Mouse (Mus musculus): ENCODE data around the gene Mymx. TPM values are rescaled to one million over a fixed set of nuclear protein-coding genes. Genes with fewer than 3 reads are reported as not detected.

Mymx gene
- polyA plus RNA-seq, 1 experiment from 2014 or later = not detected

DNA sequence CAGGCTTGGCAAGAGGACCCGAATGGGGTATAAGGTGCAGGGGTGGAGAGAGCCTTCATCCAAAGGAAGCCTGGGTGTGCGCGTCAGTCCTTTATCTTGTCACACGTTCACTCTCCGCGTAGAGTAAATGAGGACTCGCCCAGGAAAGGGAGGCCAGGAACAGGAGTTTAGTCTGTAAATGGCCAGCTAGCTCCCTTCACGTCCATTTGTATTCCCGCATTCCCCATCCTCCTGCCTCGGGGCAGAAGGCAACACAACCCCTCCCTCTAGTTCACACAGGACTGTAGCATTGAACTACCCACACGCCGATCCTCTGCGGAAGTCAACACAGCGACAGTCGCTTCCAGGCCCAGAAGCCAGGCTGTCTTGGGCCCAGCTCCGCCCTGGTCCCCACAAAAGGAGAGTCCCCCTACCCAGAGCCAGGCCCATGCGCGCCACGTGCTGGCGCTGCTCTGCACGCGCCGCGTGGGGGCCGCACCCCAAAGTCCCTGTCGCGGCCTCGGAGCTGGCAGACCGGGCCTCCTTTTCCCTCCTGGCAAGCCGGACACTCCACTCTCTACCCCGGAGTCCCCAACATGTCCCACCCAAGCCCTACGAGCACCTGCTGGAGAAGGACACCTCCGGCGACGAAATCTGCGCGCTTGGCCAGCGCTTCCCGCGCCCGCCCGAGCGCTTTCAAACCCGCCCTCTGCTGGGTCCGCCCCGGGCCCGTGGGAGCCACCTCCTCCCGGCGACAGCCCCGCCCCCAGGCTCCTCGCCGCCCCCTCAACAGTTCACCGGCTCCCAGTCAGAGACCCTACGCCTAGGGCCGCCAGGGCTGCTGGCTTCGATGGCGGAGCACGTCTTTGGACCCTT is 6.8 kb downstream of the Mymx start:
- peak; percentile 66 for ATAC-seq (ENCODE audit: low FRiP score, low read depth)
- Histone ChIP-seq H3K4me3 (peak overlapping the region; percentile 55), H3K27me3 (peaks cover 2% of the 10 kb centered on the region; the same call in 1 of the 2 replicates), H3K36me3 (no peaks in the 10 kb centered on the region), H3K27ac (replicated peaks) (peak overlapping the region; percentile 65), H3K4me1 (replicated peaks) (peaks cover 62% of the 10 kb centered on the region), H3K9me3 (no peaks in the 10 kb centered on the region), H3K4me2 (peak overlapping the region; percentile 97), H3K9ac (peak overlapping the region; percentile 57)
- 2% methylated on average over 56 of the region's 58 CpGs for WGBS

DNA sequence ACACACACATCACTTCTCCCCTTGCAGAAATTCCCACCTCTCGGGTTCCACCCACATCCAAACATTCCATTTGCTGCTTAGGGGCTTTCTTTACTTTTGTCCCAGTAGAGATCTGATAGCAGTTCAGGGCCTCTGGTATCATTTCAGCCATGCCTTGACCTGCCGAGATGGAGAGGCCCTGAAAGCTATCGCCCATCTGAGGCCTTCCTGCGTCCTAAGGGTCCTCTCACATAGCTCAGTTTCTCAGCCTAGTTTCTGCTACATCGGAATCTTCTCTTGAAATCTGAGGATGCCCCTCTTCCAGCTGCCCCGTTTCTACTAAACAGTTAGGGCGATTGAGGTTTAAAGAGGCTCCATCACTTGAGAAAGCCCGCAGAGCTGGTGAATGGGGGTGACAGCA is 7.7 kb downstream of the Mymx start:
- H3K9me3 ChIP-seq = no peaks in the 10 kb centered on the region
- H3K27ac ChIP-seq (replicated peaks) = no peak overlapping the region
- peaks cover 53% of the 10 kb centered on the region for H3K4me1 ChIP-seq (replicated peaks)
- H3K4me2 ChIP-seq = peak overlapping the region; percentile 97
- 46% methylated on average over 8 of the region's 8 CpGs for WGBS
- H3K9ac ChIP-seq = no peak overlapping the region
- no peaks in the 10 kb centered on the region for H3K36me3 ChIP-seq
- no peaks in the 10 kb centered on the region for H3K27me3 ChIP-seq
- H3K4me3 ChIP-seq = peak overlapping the region; percentile 55
- ATAC-seq (ENCODE audit: low FRiP score, low read depth) = no peak

DNA sequence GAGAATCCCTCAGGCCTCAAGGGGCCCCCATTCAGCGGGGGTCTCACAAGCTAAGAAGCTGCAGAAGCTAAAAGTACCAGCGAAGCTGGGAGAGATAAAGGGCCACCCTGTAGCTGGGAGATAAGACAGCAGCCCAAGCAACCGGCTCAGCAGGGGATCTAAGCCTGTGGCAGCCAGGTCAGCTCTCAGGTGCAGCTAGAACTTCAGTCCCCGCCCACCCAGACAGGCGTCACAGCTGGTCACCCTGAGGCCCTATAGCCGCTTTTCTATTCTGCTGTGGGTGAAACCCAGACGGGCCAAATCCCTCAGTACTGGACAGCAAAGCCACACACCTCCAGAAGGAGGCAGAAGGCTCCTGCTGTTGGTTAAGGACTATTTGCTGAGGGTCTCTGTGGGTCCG is 8.4 kb downstream of the Mymx start:
- Histone ChIP-seq H3K4me1 (replicated peaks) (peaks cover 51% of the 10 kb centered on the region), H3K36me3 (no peaks in the 10 kb centered on the region), H3K9me3 (no peaks in the 10 kb centered on the region), H3K27me3 (no peaks in the 10 kb centered on the region), H3K4me2 (peak overlapping the region; percentile 97; the same call in 1 of the 2 replicates), H3K4me3 (no peak overlapping the region), H3K9ac (no peak overlapping the region), H3K27ac (replicated peaks) (no peak overlapping the region; the same call in 1 of the 2 replicates)
- no peak for ATAC-seq (ENCODE audit: low FRiP score, low read depth)
- 32% methylated on average over 8 of the region's 8 CpGs for WGBS

DNA sequence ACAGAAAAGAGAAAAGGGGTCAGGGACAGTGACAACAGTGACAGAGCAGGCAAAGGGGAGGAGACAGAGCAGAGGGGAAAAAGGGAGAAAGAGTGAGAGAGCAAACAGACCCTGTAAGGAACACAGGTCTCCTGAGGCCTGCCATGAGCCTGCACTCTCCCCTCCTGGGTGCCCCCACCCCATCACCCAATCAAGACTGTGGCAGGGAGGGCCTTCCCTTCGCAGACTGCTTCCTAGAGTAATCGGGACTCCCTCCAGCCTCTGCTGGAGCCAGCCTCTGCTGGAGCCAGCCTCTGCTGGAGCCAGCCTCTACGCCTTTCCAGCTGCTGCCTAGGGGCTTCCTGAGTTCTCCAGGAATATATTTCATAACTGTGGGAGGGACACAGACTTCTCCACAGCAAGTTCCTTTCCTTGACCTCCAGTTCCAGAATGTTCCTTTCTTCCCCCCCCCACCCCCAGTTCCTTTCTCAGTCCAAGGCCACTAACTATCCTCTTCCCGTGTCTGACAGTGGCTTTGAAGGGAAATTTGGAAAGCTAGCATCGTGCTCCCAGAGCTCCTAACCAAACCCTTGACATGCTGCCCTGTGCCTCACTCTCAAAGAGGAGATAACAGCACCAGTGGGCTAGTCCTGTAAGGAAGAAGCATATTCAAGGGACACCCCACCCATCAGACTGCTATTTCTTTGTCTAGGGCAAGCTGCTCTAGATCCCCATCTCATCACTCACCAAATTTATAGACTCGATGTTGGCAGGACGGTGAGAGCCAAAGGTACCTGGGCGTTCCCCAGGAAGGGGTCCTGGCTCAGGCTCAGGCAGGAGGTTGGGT is 9.1 kb downstream of the Mymx start:
- H3K4me3 ChIP-seq = no peak overlapping the region
- WGBS = 46% methylated on average over 8 of the region's 8 CpGs
- H3K4me1 ChIP-seq (replicated peaks) = peaks cover 51% of the 10 kb centered on the region
- no peak for ATAC-seq (ENCODE audit: low FRiP score, low read depth)
- H3K9ac ChIP-seq = no peak overlapping the region
- no peaks in the 10 kb centered on the region for H3K36me3 ChIP-seq
- H3K27ac ChIP-seq (replicated peaks) = no peak overlapping the region
- H3K9me3 ChIP-seq = no peaks in the 10 kb centered on the region
- H3K27me3 ChIP-seq = no peaks in the 10 kb centered on the region
- H3K4me2 ChIP-seq = peak overlapping the region; percentile 30

DNA sequence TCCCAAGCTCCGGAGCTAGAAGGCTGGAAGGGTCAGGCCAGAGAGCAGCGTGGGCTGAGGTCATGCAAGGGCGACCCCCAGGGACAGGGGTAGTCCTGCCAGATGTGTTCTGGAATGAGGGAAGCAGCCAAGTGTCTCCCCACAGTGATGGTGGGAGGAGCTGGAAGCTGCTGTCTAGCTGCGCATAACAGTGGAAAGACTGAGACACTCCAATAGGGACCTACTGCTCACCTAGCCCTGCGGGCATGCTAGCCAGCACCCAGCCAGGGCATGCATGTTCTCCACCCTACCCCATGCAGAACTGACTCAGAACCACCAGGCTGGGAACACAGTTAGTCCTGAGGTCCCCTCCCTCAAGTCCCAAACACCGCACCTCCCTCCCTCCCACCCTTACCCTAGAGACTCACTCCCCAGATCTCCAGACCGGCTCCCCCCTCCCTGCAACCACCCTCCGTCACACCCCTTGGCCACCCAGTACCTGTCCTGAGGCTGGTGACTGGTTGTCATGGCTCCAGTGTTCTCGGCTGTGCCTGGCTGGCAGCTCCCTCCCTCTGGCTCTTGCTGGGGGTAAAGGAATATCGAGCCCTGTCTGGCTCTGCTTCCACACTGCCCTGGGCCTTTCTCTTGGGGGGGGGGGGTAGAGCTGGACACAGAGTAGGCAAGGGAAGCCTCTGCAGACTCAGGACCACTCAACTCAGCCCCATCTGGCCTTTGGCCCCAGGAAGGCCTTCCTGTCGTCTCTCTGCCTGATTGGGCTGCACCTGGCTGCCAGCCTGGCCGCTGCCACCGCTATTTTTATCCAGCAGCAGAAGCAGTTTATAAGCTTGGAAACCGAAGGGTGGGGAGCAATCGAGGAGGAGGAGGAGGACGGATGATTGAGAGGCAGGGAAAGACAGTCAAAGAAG is 9.9 kb downstream of the Mymx start:
- Histone ChIP-seq H3K27ac (replicated peaks) (no peak overlapping the region), H3K9ac (no peak overlapping the region), H3K4me1 (replicated peaks) (peaks cover 49% of the 10 kb centered on the region), H3K4me3 (no peak overlapping the region), H3K36me3 (no peaks in the 10 kb centered on the region), H3K9me3 (no peaks in the 10 kb centered on the region), H3K27me3 (no peaks in the 10 kb centered on the region), H3K4me2 (peak overlapping the region; percentile 30)
- WGBS = 52% methylated on average over 16 of the region's 16 CpGs
- ATAC-seq (ENCODE audit: low FRiP score, low read depth) = no peak; the same call in 1 of the 2 replicates

DNA sequence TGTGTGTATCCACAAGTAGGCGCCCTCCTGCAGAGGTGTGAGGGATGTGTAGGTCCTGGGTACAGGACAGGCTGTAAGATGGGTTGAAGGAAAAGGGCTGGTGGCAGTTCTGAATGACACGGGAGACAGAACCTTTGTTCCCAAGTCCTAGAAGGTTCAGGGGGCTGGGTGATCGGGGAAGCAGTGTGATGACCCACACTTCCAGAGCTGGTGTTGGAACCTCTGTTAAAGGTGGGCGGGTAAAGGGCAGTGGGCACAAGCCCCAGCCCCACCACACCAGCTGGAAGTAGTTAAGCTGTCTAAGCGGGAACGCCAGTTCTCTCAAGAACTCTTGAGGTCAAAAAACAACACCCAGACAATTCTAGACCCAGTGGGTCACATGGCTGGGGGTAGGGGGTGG is 11.5 kb downstream of the Mymx start:
- Histone ChIP-seq H3K4me3 (no peak overlapping the region), H3K9me3 (no peaks in the 10 kb centered on the region), H3K27ac (replicated peaks) (no peak overlapping the region), H3K4me1 (replicated peaks) (peaks cover 39% of the 10 kb centered on the region), H3K27me3 (no peaks in the 10 kb centered on the region), H3K4me2 (no peak overlapping the region), H3K36me3 (no peaks in the 10 kb centered on the region), H3K9ac (no peak overlapping the region)
- 91% methylated on average over 6 of the region's 6 CpGs for WGBS
- ATAC-seq (ENCODE audit: low FRiP score, low read depth) = no peak

DNA sequence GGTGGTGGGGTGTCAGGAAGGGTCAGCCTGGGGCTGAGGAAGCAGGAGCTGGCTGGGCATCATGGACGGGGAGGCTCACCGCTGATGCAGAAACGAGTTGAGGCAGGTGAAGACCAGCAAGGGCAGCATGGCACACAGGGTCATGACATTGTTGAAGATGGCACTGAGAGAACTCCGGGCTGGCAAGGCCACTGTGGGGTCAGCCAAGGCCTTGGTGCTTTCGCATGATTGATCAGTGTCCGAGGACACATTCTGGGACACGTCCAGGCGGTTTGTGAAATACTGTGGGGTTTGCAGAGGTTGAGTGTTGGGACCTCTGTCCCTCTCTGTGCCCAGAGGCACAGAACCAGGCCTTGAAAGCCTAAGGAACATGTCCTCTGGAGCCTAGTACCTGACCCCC is 12.1 kb downstream of the Mymx start:
- Histone ChIP-seq H3K4me3 (no peak overlapping the region), H3K4me1 (replicated peaks) (peaks cover 39% of the 10 kb centered on the region), H3K27me3 (no peaks in the 10 kb centered on the region), H3K36me3 (no peaks in the 10 kb centered on the region), H3K27ac (replicated peaks) (no peak overlapping the region), H3K4me2 (no peak overlapping the region), H3K9ac (no peak overlapping the region), H3K9me3 (no peaks in the 10 kb centered on the region)
- WGBS = 89% methylated on average over 8 of the region's 8 CpGs
- ATAC-seq (ENCODE audit: low FRiP score, low read depth) = no peak

DNA sequence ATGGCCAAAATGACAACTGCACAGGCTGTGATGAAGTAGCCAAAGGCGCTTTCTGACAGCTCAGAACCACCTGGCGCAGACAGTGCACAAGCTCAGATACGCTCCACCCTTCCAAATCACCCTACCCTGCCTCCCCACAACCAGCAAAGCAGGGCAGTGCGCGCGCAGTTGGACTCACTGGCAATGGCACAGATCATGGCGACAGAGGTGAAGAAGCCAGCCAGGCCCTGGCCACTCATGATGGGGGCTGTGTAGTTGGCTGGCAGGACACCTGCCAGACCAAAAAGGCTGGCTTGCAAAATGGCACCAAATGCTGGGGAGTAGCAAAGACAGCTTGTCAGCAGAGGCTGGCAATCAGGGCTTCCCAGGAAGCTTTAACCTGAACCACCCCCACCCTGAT is 12.7 kb downstream of the Mymx start:
- H3K4me3 ChIP-seq = no peak overlapping the region
- H3K4me1 ChIP-seq (replicated peaks) = peaks cover 39% of the 10 kb centered on the region
- H3K27me3 ChIP-seq = no peaks in the 10 kb centered on the region
- no peaks in the 10 kb centered on the region for H3K9me3 ChIP-seq
- H3K27ac ChIP-seq (replicated peaks) = no peak overlapping the region
- over 99% methylated on average over 7 of the region's 7 CpGs for WGBS
- ATAC-seq (ENCODE audit: low FRiP score, low read depth) = no peak
- no peak overlapping the region for H3K9ac ChIP-seq
- H3K4me2 ChIP-seq = no peak overlapping the region
- no peaks in the 10 kb centered on the region for H3K36me3 ChIP-seq

DNA sequence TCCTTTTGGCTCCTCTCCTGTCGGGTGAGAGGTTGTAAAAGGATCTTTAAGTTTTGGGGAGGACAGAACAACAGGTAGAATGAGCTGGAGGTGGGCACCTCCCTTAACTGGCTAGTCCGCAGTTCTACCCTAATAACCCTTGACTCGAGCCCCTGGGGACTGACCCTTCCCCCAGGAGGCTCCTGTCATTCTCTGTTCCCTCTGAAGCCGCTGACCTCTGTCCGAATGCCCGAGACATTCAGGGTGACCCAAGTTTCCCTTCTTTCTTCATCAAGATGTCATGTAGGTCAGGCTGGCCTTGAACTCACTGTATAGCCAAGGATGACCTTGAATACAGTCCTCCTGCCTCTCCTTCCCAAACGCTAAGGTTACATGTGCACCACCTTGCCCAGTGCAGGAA is 13.5 kb downstream of the Mymx start:
- no peak overlapping the region for H3K4me2 ChIP-seq
- 92% methylated on average over 7 of the region's 7 CpGs for WGBS
- H3K4me1 ChIP-seq (replicated peaks) = peaks cover 32% of the 10 kb centered on the region
- ATAC-seq (ENCODE audit: low FRiP score, low read depth) = no peak
- H3K27me3 ChIP-seq = no peaks in the 10 kb centered on the region
- no peak overlapping the region for H3K9ac ChIP-seq
- no peaks in the 10 kb centered on the region for H3K9me3 ChIP-seq
- no peak overlapping the region for H3K27ac ChIP-seq (replicated peaks)
- H3K4me3 ChIP-seq = no peak overlapping the region
- no peaks in the 10 kb centered on the region for H3K36me3 ChIP-seq

DNA sequence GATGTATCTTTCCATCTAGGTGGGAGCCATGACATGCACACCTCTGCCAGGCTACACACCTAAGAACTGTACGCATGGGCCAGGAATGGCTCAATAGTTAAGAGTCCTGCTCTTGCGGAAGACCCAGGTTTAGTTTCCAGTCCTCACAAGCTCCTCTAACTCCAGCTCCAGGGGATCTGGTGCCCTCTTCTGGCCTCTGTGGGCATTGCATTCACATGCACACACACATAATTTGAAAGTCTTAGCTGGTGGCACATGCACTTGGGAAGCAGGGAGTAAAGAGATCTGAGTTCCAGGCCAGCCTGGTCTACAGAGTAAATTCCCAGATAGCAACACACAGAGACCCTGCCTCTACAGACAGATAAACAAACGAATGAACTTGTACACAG is 15.5 kb downstream of the Mymx start:
- Histone ChIP-seq H3K4me3 (no peak overlapping the region), H3K27me3 (no peaks in the 10 kb centered on the region), H3K4me1 (replicated peaks) (peaks cover 22% of the 10 kb centered on the region), H3K27ac (replicated peaks) (no peak overlapping the region), H3K4me2 (no peak overlapping the region), H3K36me3 (no peaks in the 10 kb centered on the region), H3K9ac (no peak overlapping the region), H3K9me3 (no peaks in the 10 kb centered on the region)
- ATAC-seq (ENCODE audit: low FRiP score, low read depth) = no peak
- WGBS = 95% methylated on average over 3 of the region's 3 CpGs

DNA sequence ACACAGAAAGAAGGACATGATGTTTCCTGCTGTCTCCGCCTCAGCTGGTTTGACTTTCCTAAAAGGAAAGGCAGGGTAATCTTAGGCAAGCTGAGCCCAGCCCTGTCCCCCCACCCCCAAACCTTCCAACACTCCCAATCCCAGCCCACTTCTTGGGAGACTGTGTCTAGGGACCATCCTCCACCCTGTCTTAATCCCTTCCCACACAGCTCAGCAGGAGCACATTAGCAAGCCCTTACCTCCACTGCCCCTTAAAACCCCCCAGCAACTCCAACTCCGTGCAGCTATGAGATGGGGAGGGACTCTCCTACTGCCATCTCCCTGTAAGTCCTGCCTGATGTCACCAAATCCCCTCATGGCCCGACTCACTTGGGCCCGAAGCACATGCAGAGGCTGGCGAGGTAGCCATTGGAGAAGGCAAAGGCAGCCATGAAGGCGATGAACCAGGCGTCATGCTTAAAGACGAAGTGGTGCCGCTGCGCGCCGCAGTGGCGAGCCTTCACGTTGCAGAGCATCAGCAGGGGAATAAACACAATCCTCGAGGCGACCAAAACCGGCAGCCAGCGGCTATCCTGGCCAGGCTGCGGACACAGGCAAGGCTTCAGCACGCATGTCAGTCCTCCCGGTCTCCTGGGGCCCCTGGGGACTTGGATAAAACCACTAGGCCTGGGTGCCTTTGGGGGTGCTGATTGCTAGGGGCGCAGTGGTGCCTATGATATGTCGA is 16.0 kb downstream of the Mymx start:
- Histone ChIP-seq H3K4me1 (replicated peaks) (peaks cover 24% of the 10 kb centered on the region), H3K4me3 (no peak overlapping the region), H3K27me3 (no peaks in the 10 kb centered on the region), H3K9me3 (no peaks in the 10 kb centered on the region), H3K36me3 (no peaks in the 10 kb centered on the region), H3K27ac (replicated peaks) (peak overlapping the region; percentile 73), H3K4me2 (no peak overlapping the region), H3K9ac (no peak overlapping the region)
- 68% methylated on average over 23 of the region's 23 CpGs for WGBS
- ATAC-seq (ENCODE audit: low FRiP score, low read depth) = no peak
